Mouse (Mus musculus) intestine, embryonic 15.5 days (tissue): ENCODE results near the gene Bdp1. TPM values are rescaled to one million over a fixed set of nuclear protein-coding genes. Genes with fewer than 3 reads are reported as not detected.

ENCODE experiments used
- ATAC-seq: fragments of 200-750 bp; cut with Nextera tagmentation; 2 replicates; pipeline ENCODE4 v1.8.0; 2017; ENCODE audit warnings: moderate TSS enrichment, moderate library complexity
- H3K27ac ChIP-seq: fragments of 300-500 bp; sonication (generic); 2 replicates; pipeline ENCODE4 v1.5.1; 2015; ENCODE audit warnings: mild to moderate bottlenecking, inconsistent platforms
- H3K27me3 ChIP-seq: fragments of 300-500 bp; sonication (generic); replicated peaks from 2 replicates; pipeline ENCODE4 v1.6.1; 2015; ENCODE audit warnings: inconsistent platforms
- H3K36me3 ChIP-seq: fragments of 300-500 bp; sonication (generic); 2 replicates; pipeline ENCODE4 v1.6.1; 2015; ENCODE audit warnings: inconsistent platforms
- H3K4me1 ChIP-seq: fragments of 300-500 bp; sonication (generic); replicated peaks from 2 replicates; pipeline ENCODE4 v1.6.1; 2015; ENCODE audit warnings: inconsistent platforms
- H3K4me2 ChIP-seq: fragments of 300-500 bp; sonication (generic); replicated peaks from 2 replicates; pipeline ENCODE4 v1.6.1; 2015; ENCODE audit warnings: mild to moderate bottlenecking, inconsistent platforms
- H3K4me3 ChIP-seq: fragments of 300-500 bp; sonication (generic); replicated peaks from 2 replicates; pipeline ENCODE4 v1.5.1; 2015; ENCODE audit warnings: inconsistent platforms
- H3K9ac ChIP-seq: fragments of 300-500 bp; sonication (generic); 2 replicates; pipeline ENCODE4 v1.6.1; 2015; ENCODE audit warnings: inconsistent platforms
- H3K9me3 ChIP-seq: fragments of 300-500 bp; sonication (generic); 2 replicates; pipeline ENCODE4 v1.6.1; 2016; ENCODE audit warnings: inconsistent platforms
- WGBS: fragments of 180-500 bp; shearing (Covaris S2); methylation state at CpG from one replicate; pipeline ENCODE4 v1.1.7; 2015; 5-methylcytosine and 5-hydroxymethylcytosine counted together
- polyA plus RNA-seq: library from polyadenylated mRNA; unstranded; fragments of >200 nt; fragmentation: Nextera tagmentation; extraction: Ambion mirVana; gene quantifications from 2 replicates; pipeline ENCODE4 v1.2.1, GENCODE M21; 2015

The Bdp1 gene
- polyA plus RNA-seq, 1 experiment from 2014 or later: 36.7 TPM

DNA sequence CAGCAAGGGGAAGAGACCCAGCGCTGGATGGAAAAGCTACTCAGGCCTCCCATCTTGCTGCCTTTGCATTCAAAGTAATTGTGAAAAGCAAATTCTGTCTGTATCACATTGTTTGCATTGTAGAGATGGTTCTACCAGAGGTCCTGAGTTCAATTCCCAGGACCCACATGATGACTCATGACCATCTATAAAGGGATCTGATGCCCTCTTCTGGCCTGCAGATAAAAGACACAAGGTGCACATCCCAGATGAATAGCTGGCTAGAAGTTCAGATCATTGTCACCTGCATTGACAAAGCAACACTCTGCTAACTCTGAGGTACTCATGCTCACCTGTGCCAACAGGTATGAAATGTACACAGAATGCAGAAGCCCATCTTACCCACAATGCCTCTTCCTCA is 120.5 kb downstream of the Bdp1 start:
- Histone ChIP-seq H3K36me3 (no peaks in the 10 kb centered on the region), H3K9ac (no peak overlapping the region), H3K4me2 (no peak overlapping the region), H3K4me1 (no peaks in the 10 kb centered on the region), H3K27me3 (no peaks in the 10 kb centered on the region), H3K27ac (no peak overlapping the region), H3K4me3 (no peak overlapping the region), H3K9me3 (no peaks in the 10 kb centered on the region)
- no peak for ATAC-seq
- 97% methylated on average over 1 of the region's 1 CpGs for WGBS

DNA sequence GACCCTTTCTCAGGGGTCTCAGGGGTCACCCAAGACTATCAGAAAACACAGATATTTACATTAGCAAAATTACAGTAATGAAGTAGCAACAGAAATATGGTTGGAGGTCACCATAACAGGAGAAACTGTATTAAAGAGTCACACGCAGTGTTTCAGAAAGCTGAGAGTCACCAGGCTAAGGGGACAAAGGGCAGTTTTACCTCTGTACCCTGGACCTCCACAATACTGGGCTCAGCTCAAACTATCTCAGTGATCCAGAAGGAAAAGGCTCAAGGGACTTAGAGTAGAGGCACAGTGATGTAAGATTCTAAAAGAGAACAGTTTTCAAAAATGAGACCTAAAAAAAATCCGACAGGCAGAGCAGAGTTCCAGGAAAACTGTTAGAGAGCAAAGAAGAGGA is 124.5 kb downstream of the Bdp1 start:
- no peaks in the 10 kb centered on the region for H3K9me3 ChIP-seq
- H3K27ac ChIP-seq: no peak overlapping the region
- no peaks in the 10 kb centered on the region for H3K36me3 ChIP-seq
- WGBS: 65% methylated on average over 2 of the region's 2 CpGs
- no peaks in the 10 kb centered on the region for H3K4me1 ChIP-seq
- H3K9ac ChIP-seq: no peak overlapping the region
- no peak for ATAC-seq
- no peaks in the 10 kb centered on the region for H3K27me3 ChIP-seq
- no peak overlapping the region for H3K4me3 ChIP-seq
- H3K4me2 ChIP-seq: no peak overlapping the region

GRCm38 (mm10) chr13:99970089-99970488 is 133.8 kb downstream of the Bdp1 start:
- Histone ChIP-seq H3K4me1 (no peaks in the 10 kb centered on the region), H3K27ac (no peak overlapping the region), H3K27me3 (no peaks in the 10 kb centered on the region), H3K9ac (no peak overlapping the region), H3K4me2 (no peak overlapping the region), H3K4me3 (no peak overlapping the region), H3K9me3 (no peaks in the 10 kb centered on the region), H3K36me3 (no peaks in the 10 kb centered on the region)
- WGBS: 90% methylated on average over 5 of the region's 5 CpGs
- ATAC-seq: no peak

Other genes with a start within 250 kb of the Bdp1 start
- 22.5 and 30.9 TPM in 2 replicates for gene Cartpt, start 203.0 kb downstream of the Bdp1 start, polyA plus RNA-seq
- gene Mccc2, start 88.4 kb downstream of the Bdp1 start, polyA plus RNA-seq: 46.7 and 48.5 TPM in 2 replicates
- 136 and 168 TPM in 2 replicates for gene Serf1, start 3.9 kb upstream of the Bdp1 start, polyA plus RNA-seq
- gene Smn1, start 20.8 kb upstream of the Bdp1 start, polyA plus RNA-seq: 45.1 and 49.1 TPM in 2 replicates
- gene Naip2, start 98.0 kb upstream of the Bdp1 start, polyA plus RNA-seq: 6.4 and 6.5 TPM in 2 replicates
- 7.1 and 8.9 TPM in 2 replicates for gene Naip5, start 142.3 kb upstream of the Bdp1 start, polyA plus RNA-seq
- gene Naip6, start 213.6 kb upstream of the Bdp1 start, polyA plus RNA-seq: 8.2 and 9.1 TPM in 2 replicates